Mouse (Mus musculus) bone marrow, adult 2 months (tissue): Measurements from ENCODE around the gene Vdr.

ENCODE experiments used
- CTCF ChIP-seq: fragments of 200-500 bp; IDR thresholded peaks from 2 replicates; pipeline ENCODE4 v1.5.1; 2011; ENCODE audit warnings: low read length, control low read depth; ENCODE audit not compliant: control insufficient read depth, insufficient read depth
- POLR2A ChIP-seq: fragments of 200-500 bp; IDR thresholded peaks from 2 replicates; pipeline ENCODE4 v1.6.1; 2011; ENCODE audit warnings: low read depth, mild to moderate bottlenecking, control low read depth, low read length, borderline replicate concordance; ENCODE audit not compliant: control insufficient read depth

DNA sequence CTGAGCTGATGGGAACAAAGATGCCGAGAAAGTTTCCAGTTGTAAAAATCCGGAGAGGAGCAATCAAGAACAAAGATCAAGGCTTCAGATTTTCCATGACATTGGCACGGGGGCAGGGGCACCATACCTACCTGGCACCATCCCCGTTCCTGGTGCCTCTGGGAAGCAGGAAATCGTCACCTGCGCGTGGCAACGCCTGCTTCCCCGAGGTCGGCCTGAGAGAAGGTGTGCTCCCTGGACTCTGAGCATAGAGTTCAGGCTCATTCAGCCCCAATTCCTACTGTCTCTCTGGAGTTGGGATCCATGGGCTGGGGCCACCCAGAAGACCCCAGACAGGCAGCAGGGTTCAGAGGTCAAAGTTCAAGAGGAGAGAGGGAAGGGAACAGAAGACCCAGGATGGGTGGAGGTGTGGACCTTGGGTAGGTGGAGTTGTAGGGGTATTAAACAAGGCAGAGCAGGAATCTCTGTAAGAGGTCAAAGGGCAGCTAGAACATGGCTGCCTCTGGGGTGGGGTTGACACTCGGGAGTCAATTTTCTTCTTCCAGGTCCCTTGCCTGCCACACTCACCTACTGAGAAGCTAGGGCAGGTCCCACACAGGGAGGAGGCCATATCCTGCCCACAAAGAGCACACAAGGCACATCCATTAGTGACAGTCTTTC lies 35.4 kb upstream of the Vdr start:
- TF ChIP-seq CTCF = no peak
- no peak for TF ChIP-seq POLR2A
